Mouse (Mus musculus) heart, embryonic 11.5 days (tissue): Measurements from ENCODE around the gene Pik3r6. TPM values are rescaled to one million over a fixed set of nuclear protein-coding genes. Genes with fewer than 3 reads are reported as not detected.

Source experiments
- ATAC-seq: fragments of 200-750 bp; cut with Nextera tagmentation; replicated peaks from 2 replicates; pipeline ENCODE4 v1.8.0; 2017; ENCODE audit warnings: moderate library complexity; ENCODE audit not compliant: insufficient number of reproducible peaks, low FRiP score, low TSS enrichment
- H3K27ac ChIP-seq: fragments of 300-500 bp; sonication (generic); 2 replicates; pipeline ENCODE4 v1.5.1; 2014; ENCODE audit warnings: mild to moderate bottlenecking, low read depth, low read length
- H3K27me3 ChIP-seq: fragments of 300-500 bp; sonication (generic); 2 replicates; pipeline ENCODE4 v1.6.1; 2014; ENCODE audit warnings: mild to moderate bottlenecking, low read length, mixed read lengths; ENCODE audit not compliant: control insufficient read depth, insufficient read depth
- H3K36me3 ChIP-seq: fragments of 300-500 bp; sonication (generic); 2 replicates; pipeline ENCODE4 v1.6.1; 2014; ENCODE audit warnings: mild to moderate bottlenecking, low read length, moderate library complexity, mixed read lengths; ENCODE audit not compliant: control insufficient read depth, insufficient read depth
- H3K4me1 ChIP-seq: fragments of 300-500 bp; sonication (generic); 2 replicates; pipeline ENCODE4 v1.6.1; 2014; ENCODE audit warnings: low read length; ENCODE audit not compliant: control insufficient read depth, insufficient read depth
- H3K4me2 ChIP-seq: fragments of 300-500 bp; sonication (generic); 2 replicates; pipeline ENCODE4 v1.6.1; 2014; ENCODE audit warnings: mild to moderate bottlenecking, moderate library complexity
- H3K4me3 ChIP-seq: fragments of 300-500 bp; sonication (generic); 2 replicates; pipeline ENCODE4 v1.5.1; 2014; ENCODE audit warnings: low read depth, low read length
- H3K9ac ChIP-seq: fragments of 300-500 bp; sonication (generic); 2 replicates; pipeline ENCODE4 v1.6.1; 2014; ENCODE audit warnings: mild to moderate bottlenecking, low read depth, low read length, moderate library complexity
- H3K9me3 ChIP-seq: fragments of 300-500 bp; sonication (generic); replicated peaks from 2 replicates; pipeline ENCODE4 v1.6.1; 2016; ENCODE audit warnings: low read length; ENCODE audit not compliant: control insufficient read depth
- WGBS: fragments of 180-500 bp; shearing (Covaris S2); extraction: QIAGEN DNeasy Blood & Tissue Kit; methylation state at CpG from one replicate; pipeline ENCODE4 v1.1.7; 2014; ENCODE audit not compliant: insufficient replicate concordance; 5-methylcytosine and 5-hydroxymethylcytosine counted together
- polyA plus RNA-seq: library from polyadenylated mRNA; unstranded; fragments of >200 nt; fragmentation: Nextera tagmentation; extraction: Ambion mirVana; gene quantifications from 2 replicates; pipeline ENCODE4 v1.2.1, GENCODE M21; 2014

Gene Pik3r6
- polyA plus RNA-seq, 1 experiment from 2014 or later = 2.5 TPM

GRCm38 (mm10) chr11:68549597-68549996 lies 46.8 kb downstream of the Pik3r6 start:
- no peak overlapping the region for H3K4me2 ChIP-seq
- no peak overlapping the region for H3K4me3 ChIP-seq
- no peak overlapping the region for H3K9ac ChIP-seq
- H3K36me3 ChIP-seq = no peaks in the 10 kb centered on the region
- WGBS = 50% methylated on average over 3 of the region's 3 CpGs
- peaks cover 18% of the 10 kb centered on the region for H3K4me1 ChIP-seq
- ATAC-seq = no peak
- no peaks in the 10 kb centered on the region for H3K27me3 ChIP-seq
- no peak overlapping the region for H3K27ac ChIP-seq
- H3K9me3 ChIP-seq = no peaks in the 10 kb centered on the region

- WGBS = 40% methylated on average over 4 of the region's 4 CpGs
- Histone ChIP-seq H3K4me1 (peaks cover 12% of the 10 kb centered on the region; the same call in 1 of the 2 replicates), H3K27me3 (no peaks in the 10 kb centered on the region), H3K9me3 (no peaks in the 10 kb centered on the region), H3K36me3 (no peaks in the 10 kb centered on the region), H3K4me2 (no peak overlapping the region), H3K27ac (no peak overlapping the region), H3K9ac (no peak overlapping the region), H3K4me3 (no peak overlapping the region)
- no peak for ATAC-seq
These were observed 47.5 kb downstream of the Pik3r6 start for GRCm38 (mm10) chr11:68550358-68550757.

- H3K9ac ChIP-seq = no peak overlapping the region
- H3K36me3 ChIP-seq = no peaks in the 10 kb centered on the region
- no peak overlapping the region for H3K4me3 ChIP-seq
- no peak overlapping the region for H3K27ac ChIP-seq
- ATAC-seq = no peak
- 31% methylated on average over 8 of the region's 8 CpGs for WGBS
- H3K9me3 ChIP-seq = no peaks in the 10 kb centered on the region
- H3K4me2 ChIP-seq = no peak overlapping the region
- 0 out of 2 replicates have a peak, but pooled peaks cover 5% of the 10 kb centered on the region for H3K4me1 ChIP-seq
- H3K27me3 ChIP-seq = peaks cover 12% of the 10 kb centered on the region
These were observed 51.2 kb downstream of the Pik3r6 start for GRCm38 (mm10) chr11:68553981-68554471.

- ATAC-seq = no peak
These were observed 53.2 kb downstream of the Pik3r6 start, which contains the start of gene Mfsd6l for GRCm38 (mm10) chr11:68555918-68556584. Gene Mfsd6l (plus strand): TSS chr11:68556186.

DNA sequence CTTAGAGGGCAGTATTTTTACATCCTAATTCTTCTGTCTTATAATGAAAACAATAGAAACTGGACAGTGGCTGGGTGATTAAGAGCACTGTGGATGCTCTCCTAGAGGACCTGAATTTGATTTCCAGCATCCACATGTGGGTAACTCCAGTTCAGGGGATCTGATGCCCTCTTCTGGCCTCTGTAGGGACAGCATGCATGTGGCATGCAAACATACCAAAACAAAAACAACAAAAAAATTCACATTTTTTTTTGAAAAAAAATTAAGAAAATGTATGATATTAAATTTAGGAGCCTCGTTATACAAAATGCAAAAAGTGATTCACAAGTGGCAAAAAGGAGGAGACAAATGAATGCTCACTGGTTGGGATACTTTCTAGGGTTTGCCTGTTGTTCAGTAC lies 56.7 kb downstream of the Pik3r6 start:
- 0 out of 2 replicates have a peak, but pooled peaks cover 5% of the 10 kb centered on the region for H3K4me1 ChIP-seq
- no peak overlapping the region for H3K27ac ChIP-seq
- H3K4me2 ChIP-seq = no peak overlapping the region
- H3K4me3 ChIP-seq = no peak overlapping the region
- WGBS = 36% methylated on average over 1 of the region's 1 CpGs
- peaks cover 12% of the 10 kb centered on the region for H3K27me3 ChIP-seq
- ATAC-seq = no peak
- no peaks in the 10 kb centered on the region for H3K9me3 ChIP-seq
- no peaks in the 10 kb centered on the region for H3K36me3 ChIP-seq
- H3K9ac ChIP-seq = no peak overlapping the region

More at GRCm38 (mm10) chr11:68555918-68556584, 53.2 kb downstream of the Pik3r6 start, which contains the start of gene Mfsd6l:
- H3K4me1 ChIP-seq = 0 out of 2 replicates have a peak, but pooled peaks cover 5% of the 10 kb centered on the region
- H3K4me3 ChIP-seq = peak within 1 kb of the TSS; percentile 4; the same call in 1 of the 2 replicates
- peak within 1 kb of the TSS; percentile 49 for H3K4me2 ChIP-seq
- H3K36me3 ChIP-seq = no peaks in the 10 kb centered on the region
- H3K27me3 ChIP-seq = peaks cover 12% of the 10 kb centered on the region
- WGBS = 7% methylated on average over 37 of the region's 37 CpGs
- no peaks in the 10 kb centered on the region for H3K9me3 ChIP-seq
- no peak within 1 kb of the TSS for H3K27ac ChIP-seq
- no peak within 1 kb of the TSS for H3K9ac ChIP-seq

DNA sequence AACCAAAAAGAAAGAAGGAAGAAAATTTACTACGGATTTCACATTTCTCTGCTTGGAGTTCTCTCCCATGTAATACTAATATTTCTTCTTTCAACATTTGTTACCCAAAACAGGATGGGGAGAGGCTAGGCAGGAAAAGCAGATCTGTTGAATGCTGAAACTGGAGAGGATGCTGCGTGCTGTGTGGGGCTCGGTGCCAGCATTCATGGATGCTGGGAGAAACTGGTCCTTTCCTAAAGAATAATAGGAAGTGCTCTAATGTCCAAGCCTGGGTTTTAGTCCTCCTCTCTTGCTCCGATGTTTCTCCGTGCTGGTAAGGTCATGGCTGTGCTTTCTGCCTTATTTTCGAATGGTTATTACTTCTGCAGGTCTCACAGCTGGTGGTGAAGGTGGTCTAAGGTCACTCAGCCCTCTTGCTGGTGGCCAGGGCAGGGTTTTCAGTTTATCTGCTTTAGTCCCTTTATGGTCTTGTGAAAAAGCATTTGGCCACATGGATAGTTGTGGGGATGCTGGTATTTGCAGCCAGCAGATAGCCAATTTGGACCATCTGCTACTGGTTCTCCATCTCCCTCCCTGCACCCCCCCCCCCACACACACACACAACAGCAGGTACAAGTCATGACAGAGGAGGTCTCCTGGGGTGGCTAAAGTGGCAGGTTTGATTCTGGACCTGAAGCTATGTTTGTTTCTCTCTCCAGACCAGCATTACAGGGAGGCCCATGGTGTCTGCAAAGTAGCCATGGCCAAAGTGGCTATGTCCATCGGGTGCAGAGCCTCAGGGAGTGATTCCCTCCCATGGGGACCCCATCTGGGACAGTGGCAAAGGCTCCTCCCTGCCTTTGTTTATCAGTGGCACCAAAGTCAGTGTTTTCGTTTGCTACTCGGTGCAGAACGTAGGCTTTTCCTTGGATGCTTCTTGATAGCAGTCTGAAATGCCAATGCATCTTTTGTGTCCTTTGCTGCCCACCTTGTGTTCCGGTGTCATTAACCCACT lies 59.4 kb downstream of the Pik3r6 start:
- Histone ChIP-seq H3K4me2 (no peak overlapping the region), H3K27me3 (no peaks in the 10 kb centered on the region), H3K36me3 (no peaks in the 10 kb centered on the region), H3K27ac (no peak overlapping the region), H3K4me1 (no peaks in the 10 kb centered on the region; the same call in 1 of the 2 replicates), H3K9ac (no peak overlapping the region), H3K9me3 (no peaks in the 10 kb centered on the region), H3K4me3 (no peak overlapping the region)
- WGBS = 75% methylated on average over 11 of the region's 11 CpGs
- ATAC-seq = no peak

- ATAC-seq = no peak
- no peak overlapping the region for H3K4me2 ChIP-seq
- H3K27ac ChIP-seq = no peak overlapping the region
- WGBS = 69% methylated on average over 13 of the region's 13 CpGs
- H3K9ac ChIP-seq = no peak overlapping the region
- no peaks in the 10 kb centered on the region; the same call in 1 of the 2 replicates for H3K4me1 ChIP-seq
- no peaks in the 10 kb centered on the region for H3K36me3 ChIP-seq
- no peaks in the 10 kb centered on the region for H3K27me3 ChIP-seq
- H3K9me3 ChIP-seq = no peaks in the 10 kb centered on the region
- H3K4me3 ChIP-seq = no peak overlapping the region
These were observed 61.7 kb downstream of the Pik3r6 start for GRCm38 (mm10) chr11:68564356-68565031.

- Histone ChIP-seq H3K9ac (no peak overlapping the region), H3K4me1 (no peaks in the 10 kb centered on the region; the same call in 1 of the 2 replicates), H3K9me3 (no peaks in the 10 kb centered on the region), H3K4me3 (no peak overlapping the region), H3K4me2 (no peak overlapping the region), H3K36me3 (no peaks in the 10 kb centered on the region), H3K27ac (no peak overlapping the region), H3K27me3 (no peaks in the 10 kb centered on the region)
- no peak for ATAC-seq
- WGBS = 78% methylated on average over 3 of the region's 3 CpGs
These were observed 62.2 kb downstream of the Pik3r6 start for GRCm38 (mm10) chr11:68565032-68565429.
